Mouse (Mus musculus) ES-E14 (cell line): ENCODE measurements around the gene Itga9. TPM values are rescaled to one million over a fixed set of nuclear protein-coding genes. Genes with fewer than 3 reads are reported as not detected.

Experiments
- DNase-seq: peaks from one replicate; pipeline ENCODE4 v3.0.0-alpha.2; 2013; ENCODE audit warnings: low read depth, low spot score
- H3K27ac ChIP-seq: 2 replicates; pipeline ENCODE4 v1.5.1; 2012; ENCODE audit warnings: low read depth, mild to moderate bottlenecking, low read length, moderate library complexity, mixed read lengths; ENCODE audit not compliant: poor library complexity, insufficient read depth, severe bottlenecking
- H3K36me3 ChIP-seq: 2 replicates; pipeline ENCODE4 v1.6.1; 2012; ENCODE audit warnings: mild to moderate bottlenecking, low read length, moderate library complexity, mixed read lengths; ENCODE audit not compliant: control insufficient read depth, poor library complexity, insufficient read depth, severe bottlenecking
- H3K4me1 ChIP-seq, 2 experiments: fragments of 150-350 bp in 1 of 2; sonication (generic) in 1 of 2; 2 replicates each; pipeline ENCODE4 v1.6.1; 2012; ENCODE audit warnings: low read length in 2 of 2, mild to moderate bottlenecking in 1 of 2, mixed read lengths in 1 of 2; ENCODE audit not compliant: control insufficient read depth in 2 of 2, insufficient read depth in 2 of 2, poor library complexity in 1 of 2
- H3K4me3 ChIP-seq, 2 experiments: fragments of 150-350 bp in 1 of 2; sonication (generic) in 1 of 2; 2 replicates each; pipeline ENCODE4 v1.5.1; 2012; ENCODE audit warnings: low read length in 2 of 2, low read depth in 1 of 2, mild to moderate bottlenecking in 1 of 2, mixed read lengths in 1 of 2; ENCODE audit not compliant: insufficient read depth in 1 of 2, poor library complexity in 1 of 2, severe bottlenecking in 1 of 2
- H3K9ac ChIP-seq: 2 replicates; pipeline ENCODE4 v1.6.1; 2012; ENCODE audit warnings: low read depth, mild to moderate bottlenecking, low read length, mixed read lengths; ENCODE audit not compliant: poor library complexity, insufficient read depth, severe bottlenecking
- H3K9me3 ChIP-seq: fragments of 150-350 bp; sonication (generic); 2 replicates; pipeline ENCODE4 v1.6.1; 2012; ENCODE audit warnings: low read depth, mild to moderate bottlenecking, low read length; ENCODE audit not compliant: control insufficient read depth, insufficient read depth
- CHD2 ChIP-seq: IDR thresholded peaks from 2 replicates; pipeline ENCODE4 v1.6.1; 2014; ENCODE audit warnings: mild to moderate bottlenecking, low read depth, low read length, inconsistent platforms
- HCFC1 ChIP-seq: IDR thresholded peaks from 2 replicates; pipeline ENCODE4 v1.6.1; 2012; ENCODE audit warnings: low read length, inconsistent platforms, borderline replicate concordance; ENCODE audit not compliant: insufficient read depth
- MAFK ChIP-seq: IDR thresholded peaks from 2 replicates; pipeline ENCODE4 v1.6.1; 2014; ENCODE audit warnings: mild to moderate bottlenecking, low read depth, low read length, inconsistent platforms; ENCODE audit not compliant: insufficient read depth
- ZC3H11A ChIP-seq: IDR thresholded peaks from 2 replicates; pipeline ENCODE4 v1.6.1; 2012; ENCODE audit warnings: low read depth, mild to moderate bottlenecking, inconsistent platforms, low read length, borderline replicate concordance
- ZNF384 ChIP-seq: IDR thresholded peaks from 2 replicates; pipeline ENCODE4 v1.6.1; 2012; ENCODE audit warnings: low read depth, low read length, inconsistent platforms
- in situ Hi-C, 2 experiments: fragments of 600-800 bp; cut with MboI; formaldehyde crosslinking; loops; one replicate each; pipeline ENCODE4 v1.15.1; 2025; ENCODE audit warnings: low sequenced_read_pairs in 2 of 2, inconsistent platforms in 1 of 2; ENCODE audit not compliant: unreplicated experiment in 2 of 2
- total RNA-seq: library from RNA; depleted of rRNA; stranded (reverse); fragments of 300-350 nt; gene quantifications from 2 replicates; pipeline ENCODE4 v1.2.3, GENCODE M21; 2012

The Itga9 gene
- total RNA-seq, 1 experiment, result 19.7 TPM

GRCm38 (mm10) chr9:118631775-118632757 is 25.6 kb downstream of the Itga9 start:
- H3K9me3 ChIP-seq, result no peaks in the 10 kb centered on the region
- no peak overlapping the region for H3K4me3 ChIP-seq
- DNase-seq, result no peak
- in situ Hi-C loops, result no loop called here
- H3K9ac ChIP-seq, result no peak overlapping the region
- no peaks in the 10 kb centered on the region for H3K36me3 ChIP-seq
- TF ChIP-seq MAFK (no peak), HCFC1 (no peak), CHD2 (no peak), ZNF384 (no peak), ZC3H11A (no peak)
- H3K27ac ChIP-seq, result no peak overlapping the region
- no peaks in the 10 kb centered on the region for H3K4me1 ChIP-seq

GRCm38 (mm10) chr9:118632758-118633143 is 26.3 kb downstream of the Itga9 start:
- TF ChIP-seq CHD2, result no peak
- TF ChIP-seq HCFC1, result no peak
- TF ChIP-seq MAFK, result no peak
- TF ChIP-seq ZNF384, result no peak
- Histone ChIP-seq H3K4me1 (no peaks in the 10 kb centered on the region), H3K4me3 (no peak overlapping the region), H3K9ac (no peak overlapping the region), H3K36me3 (0 out of 2 replicates have a peak, but pooled peaks cover 1% of the 10 kb centered on the region), H3K27ac (no peak overlapping the region), H3K9me3 (no peaks in the 10 kb centered on the region)
- in situ Hi-C loops, result no loop called here
- no peak for DNase-seq

GRCm38 (mm10) chr9:118638642-118639210 is 32.2 kb downstream of the Itga9 start:
- Histone ChIP-seq H3K4me1 (no peaks in the 10 kb centered on the region), H3K9ac (no peak overlapping the region), H3K27ac (no peak overlapping the region), H3K4me3 (no peak overlapping the region), H3K9me3 (no peaks in the 10 kb centered on the region), H3K36me3 (peaks cover 1% of the 10 kb centered on the region; the same call in 1 of the 2 replicates)
- DNase-seq, result no peak
- in situ Hi-C loops, result no loop called here
- no peak for TF ChIP-seq ZC3H11A
- TF ChIP-seq HCFC1, result no peak
- TF ChIP-seq MAFK, result no peak

- in situ Hi-C loops, result no loop called here
- Histone ChIP-seq H3K9ac (no peak overlapping the region), H3K27ac (no peak overlapping the region), H3K4me3 (no peak overlapping the region), H3K4me1 (peaks cover 0 to 3% of the 10 kb centered on the region in 2 experiments; a peak in 2 of 4 replicates), H3K36me3 (peaks cover 3% of the 10 kb centered on the region; the same call in 1 of the 2 replicates), H3K9me3 (no peaks in the 10 kb centered on the region)
- DNase-seq, result no peak
- TF ChIP-seq MAFK, result no peak
- TF ChIP-seq CHD2, result no peak
- no peak for TF ChIP-seq HCFC1
- no peak for TF ChIP-seq ZC3H11A
- no peak for TF ChIP-seq ZNF384
Observed at GRCm38 (mm10) chr9:118645698-118646355, 39.3 kb downstream of the Itga9 start.
